Mouse (Mus musculus): Measurements from ENCODE around the gene Fkbp1b.
"Not testable (repeated sequence)": the region's sequence is repeated elsewhere in the genome, so short reads cannot be mapped to it uniquely, and the experiment has no call there.

Gene Fkbp1b

DNA sequence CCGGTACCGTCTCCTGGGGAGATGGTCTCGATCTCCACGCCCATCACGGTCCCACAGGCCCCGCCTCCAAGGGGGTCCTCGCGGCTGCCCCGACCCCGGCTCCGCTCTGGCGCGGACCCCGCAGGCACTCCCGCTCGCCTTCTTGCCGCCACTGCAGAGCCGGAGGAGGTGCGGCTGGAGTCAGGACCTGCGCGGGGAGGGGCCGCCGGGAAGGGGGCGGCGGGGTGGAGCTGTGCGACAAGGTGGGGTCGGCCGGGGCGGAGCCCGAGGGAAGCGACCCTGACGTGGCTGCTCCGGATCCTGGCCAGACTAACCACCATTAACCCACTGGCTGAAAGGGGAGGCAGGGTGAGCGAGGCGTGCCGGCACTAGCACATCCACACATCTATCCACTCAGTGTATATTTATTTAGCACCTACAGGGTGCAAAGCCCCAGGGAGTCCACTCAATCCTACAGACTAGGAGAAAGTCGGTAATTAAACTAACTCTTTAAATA lies at the start of gene Fkbp1b:
TSS of gene Fkbp1b (minus strand) at position 200 of the 496 bp plus-strand sequence.
- peak; percentile 52 for DNase-seq (ENCODE audit: low read depth)

DNA sequence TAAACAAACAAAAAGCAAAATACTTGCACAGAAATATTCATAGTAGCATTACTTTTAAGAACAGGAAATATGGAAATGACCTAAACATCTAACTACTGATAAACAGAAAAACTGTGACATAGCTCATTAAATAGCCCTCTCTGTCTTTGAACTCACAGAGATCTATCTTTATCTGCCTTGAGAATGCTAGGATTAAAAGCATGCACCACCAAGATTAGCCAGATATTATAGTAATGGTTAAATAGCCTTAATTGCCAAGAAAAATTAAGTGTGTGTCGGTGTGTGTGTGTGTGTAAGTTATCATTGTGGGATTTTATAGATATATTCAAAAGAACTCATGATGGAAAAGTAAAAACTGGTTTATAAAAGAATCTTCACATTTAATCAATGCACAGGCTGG lies 48.5 kb upstream of the Fkbp1b start:
- DNase-seq (ENCODE audit: low read depth): no peak

DNA sequence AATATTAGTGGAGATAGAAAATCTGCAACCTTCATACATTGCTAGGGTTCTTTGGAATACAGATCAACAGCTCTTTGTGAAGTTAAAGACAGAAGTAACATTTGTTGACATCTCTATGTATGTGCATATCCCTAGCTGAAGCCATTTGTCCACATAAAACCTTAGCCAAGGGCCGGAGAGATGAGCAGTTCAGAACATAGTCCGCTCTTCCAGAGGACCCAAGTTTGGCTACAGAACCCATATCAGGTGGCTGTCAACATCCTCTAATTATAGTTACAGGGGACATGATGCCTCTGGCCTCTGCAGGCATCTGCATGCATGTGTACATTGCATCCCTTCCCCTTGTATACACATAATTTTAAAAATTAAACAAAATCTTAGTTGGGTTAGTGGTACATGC lies 47.9 kb upstream of the Fkbp1b start:
- no peak for DNase-seq (ENCODE audit: low read depth)

DNA sequence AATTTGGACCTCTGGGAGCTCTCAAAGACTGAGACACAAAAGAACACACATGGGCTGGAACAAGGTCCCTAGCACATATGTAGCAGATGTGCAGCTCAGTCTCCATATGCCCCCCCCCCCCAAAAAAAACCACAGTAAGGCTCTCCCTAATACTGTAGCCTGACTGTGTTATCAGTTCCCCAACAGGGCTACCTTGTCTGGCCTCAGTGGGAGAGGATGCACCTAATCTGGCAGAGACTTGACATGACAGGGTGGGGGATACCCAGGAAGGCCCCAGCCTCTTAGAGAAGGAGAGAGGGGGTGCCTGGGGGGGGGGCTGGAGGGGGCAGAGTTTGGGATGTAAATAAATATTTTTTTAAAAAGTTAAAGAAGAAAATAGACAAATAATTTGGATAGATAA lies 47.3 kb upstream of the Fkbp1b start:
- no peak for DNase-seq (ENCODE audit: low read depth)

DNA sequence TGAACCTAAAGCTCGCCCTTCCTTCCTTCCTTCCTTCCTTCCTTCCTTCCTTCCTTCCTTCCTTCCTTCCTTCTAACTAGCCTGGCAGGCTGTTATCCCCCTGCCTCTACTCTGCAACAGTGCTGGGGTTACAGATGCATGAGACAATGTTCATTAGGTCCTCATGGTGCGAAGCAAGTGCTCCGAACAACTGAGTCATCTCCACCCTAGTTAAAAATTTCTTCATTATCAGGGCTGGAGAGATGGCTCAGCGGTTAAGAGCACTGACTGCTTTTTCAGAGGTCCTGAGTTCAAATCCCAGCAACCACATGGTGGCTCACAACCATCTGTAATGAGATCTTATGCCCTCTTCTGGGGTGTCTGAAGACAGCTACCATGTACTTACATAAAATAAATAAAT lies 45.2 kb upstream of the Fkbp1b start:
- not testable (repeated sequence) for DNase-seq (ENCODE audit: low read depth)

DNA sequence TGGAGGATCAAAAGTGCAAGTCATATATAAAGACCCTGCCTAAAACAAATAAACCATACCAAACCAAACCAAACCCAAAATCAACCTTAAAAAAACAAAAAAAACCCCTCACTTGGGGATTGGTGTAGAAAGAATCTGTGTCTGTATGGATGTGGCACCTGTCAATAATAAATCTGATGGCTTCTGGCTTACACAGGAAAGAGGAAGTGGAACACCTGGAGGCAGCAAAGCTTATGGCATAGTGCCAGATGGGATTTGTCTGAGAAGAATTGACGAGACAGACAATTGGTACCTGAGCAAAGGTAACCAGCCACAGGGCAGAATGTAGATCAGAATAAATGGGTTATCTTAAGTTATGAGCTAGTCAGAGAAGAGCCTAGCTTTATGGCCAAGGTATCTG lies 43.7 kb upstream of the Fkbp1b start:
- no peak for DNase-seq (ENCODE audit: low read depth)

DNA sequence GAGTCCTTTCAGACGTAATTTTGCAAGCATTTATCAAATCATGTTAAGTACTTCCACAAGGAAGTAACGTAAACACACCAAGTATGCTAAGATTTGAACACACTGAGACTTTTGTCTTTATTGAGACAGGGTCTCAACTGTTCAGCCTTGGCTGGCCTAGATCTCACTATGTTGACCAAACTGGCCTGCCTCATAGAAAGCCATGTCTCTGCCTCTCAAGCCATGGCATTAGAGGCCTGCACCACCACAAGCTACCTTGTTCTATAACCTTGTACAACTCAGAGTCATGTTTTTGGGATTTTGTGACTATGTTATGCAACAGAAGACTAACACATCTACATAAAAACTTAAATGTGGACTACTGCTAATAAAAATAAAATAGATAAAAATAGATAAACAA lies 40.7 kb upstream of the Fkbp1b start:
- DNase-seq (ENCODE audit: low read depth): no peak

DNA sequence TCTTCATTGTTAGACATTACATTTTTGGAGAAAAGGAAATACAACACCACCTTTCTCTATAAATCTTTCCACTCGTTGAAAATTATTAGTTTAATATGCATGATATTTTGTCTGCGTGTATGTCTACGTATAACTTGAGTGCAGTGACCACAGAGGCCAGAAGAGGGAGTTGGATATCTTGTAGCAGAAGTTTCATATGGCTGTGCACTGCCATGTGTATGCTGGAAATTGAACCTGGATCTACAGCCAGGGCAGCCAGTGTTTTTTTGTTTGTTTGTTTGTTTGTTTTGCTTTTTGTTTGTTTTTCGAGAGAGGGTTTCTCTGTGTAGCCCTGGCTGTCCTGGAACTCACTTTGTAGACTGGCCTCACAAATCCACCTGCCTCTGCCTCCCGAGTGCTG lies 37.7 kb upstream of the Fkbp1b start:
- no peak for DNase-seq (ENCODE audit: low read depth)

DNA sequence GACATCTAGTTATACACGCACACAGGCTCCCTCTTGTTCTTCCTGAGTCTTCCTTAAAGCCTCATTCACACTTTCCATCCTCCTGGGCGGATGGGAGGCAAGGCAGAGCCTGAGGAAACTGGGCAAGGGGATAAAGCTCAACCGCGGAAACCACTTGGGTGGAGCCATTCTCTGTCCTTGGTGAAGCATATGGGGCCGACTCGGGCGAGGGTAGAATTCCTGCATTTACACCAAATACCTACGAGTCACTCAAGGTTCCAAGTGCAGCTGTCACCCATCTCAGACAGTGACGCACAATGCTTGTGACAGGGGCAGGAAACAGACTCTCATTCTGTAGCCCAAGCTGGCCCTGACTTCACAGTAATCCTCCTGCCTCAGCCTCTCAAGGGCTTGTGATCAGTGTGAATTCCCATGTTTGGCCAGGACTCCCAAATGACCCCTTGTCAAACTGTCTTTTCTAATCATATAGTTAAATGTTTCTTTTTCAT lies 36.9 kb upstream of the Fkbp1b start:
- DNase-seq (ENCODE audit: low read depth): no peak

DNA sequence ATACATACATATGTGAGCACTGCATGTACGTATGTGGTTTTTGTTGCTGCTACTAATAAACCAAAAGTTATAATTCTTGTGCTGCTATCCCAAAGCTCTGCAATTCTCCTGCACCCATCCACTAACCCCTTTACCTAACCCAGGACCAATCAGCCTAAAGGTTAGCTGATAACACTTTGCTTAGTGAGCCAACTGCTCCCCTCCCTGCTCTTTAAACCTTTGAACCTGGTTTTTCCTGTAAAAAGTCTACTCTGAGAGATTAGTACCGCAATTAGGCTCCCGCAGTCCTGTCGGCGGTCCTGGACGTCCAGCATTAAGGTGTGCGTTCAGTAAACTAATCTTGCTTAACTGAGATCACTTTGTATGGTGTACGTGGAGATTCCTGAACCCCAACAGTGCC lies 34.2 kb upstream of the Fkbp1b start:
- no peak for DNase-seq (ENCODE audit: low read depth)

DNA sequence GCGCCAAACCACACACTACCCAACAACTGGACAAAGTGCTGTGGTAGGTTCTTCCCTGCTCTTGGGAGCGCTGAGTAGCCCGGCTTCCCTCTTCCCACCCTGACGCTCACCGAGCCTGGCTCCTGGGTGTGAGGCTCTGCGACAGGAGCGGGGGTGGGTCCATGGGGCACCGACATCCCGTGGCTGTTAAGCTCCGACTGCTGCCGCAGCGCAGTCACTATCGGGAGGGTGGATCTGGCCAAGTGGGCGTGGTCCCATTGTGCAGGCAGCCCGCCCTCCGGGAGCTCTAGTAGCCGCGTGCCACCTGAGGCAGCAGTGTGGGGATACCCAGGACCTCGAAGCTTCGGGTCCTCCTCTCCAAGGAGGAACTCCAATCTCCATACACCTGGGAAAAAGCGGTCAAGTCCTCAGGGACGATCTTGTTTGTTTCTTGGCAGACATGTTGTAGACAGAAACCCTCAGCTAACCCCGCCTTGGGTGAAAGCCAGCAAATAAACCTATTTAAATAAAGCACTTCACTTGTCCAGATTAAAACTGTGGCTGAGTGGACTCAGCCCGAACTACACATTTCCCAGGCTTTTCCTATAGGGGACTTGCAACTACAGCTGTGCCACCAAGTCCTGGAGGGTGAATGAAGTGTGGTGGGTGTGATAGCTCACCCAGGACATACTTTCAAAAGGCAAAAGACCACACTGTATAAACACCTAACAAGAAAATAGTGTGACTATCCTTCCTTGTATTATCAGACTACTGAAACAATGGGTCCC lies 33.0 kb upstream of the Fkbp1b start, which contains the start of gene Mfsd2b:
TSS of gene Mfsd2b (minus strand) at position 199 of the 767 bp plus-strand sequence.
- peak; percentile 63 for DNase-seq (ENCODE audit: low read depth)

DNA sequence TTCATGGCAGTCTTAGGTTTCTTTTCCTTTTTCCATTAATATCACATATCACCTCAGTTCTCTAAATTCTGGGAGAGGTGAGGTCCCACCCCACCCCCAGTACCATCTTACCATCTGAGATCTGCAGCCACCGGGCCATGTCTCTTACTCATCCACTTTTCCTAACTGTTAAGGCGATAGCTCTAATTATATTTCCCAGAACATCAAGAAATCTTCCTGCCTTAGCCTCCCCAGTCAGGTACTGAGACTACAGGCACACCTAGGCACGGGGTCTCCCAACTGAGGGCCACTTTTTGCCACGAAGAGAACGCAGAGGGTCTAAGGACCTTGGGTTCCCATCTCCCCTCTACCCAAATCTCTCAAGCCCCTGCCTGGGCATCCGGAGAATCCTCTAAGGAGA lies 32.1 kb upstream of the Fkbp1b start:
- DNase-seq (ENCODE audit: low read depth): no peak

DNA sequence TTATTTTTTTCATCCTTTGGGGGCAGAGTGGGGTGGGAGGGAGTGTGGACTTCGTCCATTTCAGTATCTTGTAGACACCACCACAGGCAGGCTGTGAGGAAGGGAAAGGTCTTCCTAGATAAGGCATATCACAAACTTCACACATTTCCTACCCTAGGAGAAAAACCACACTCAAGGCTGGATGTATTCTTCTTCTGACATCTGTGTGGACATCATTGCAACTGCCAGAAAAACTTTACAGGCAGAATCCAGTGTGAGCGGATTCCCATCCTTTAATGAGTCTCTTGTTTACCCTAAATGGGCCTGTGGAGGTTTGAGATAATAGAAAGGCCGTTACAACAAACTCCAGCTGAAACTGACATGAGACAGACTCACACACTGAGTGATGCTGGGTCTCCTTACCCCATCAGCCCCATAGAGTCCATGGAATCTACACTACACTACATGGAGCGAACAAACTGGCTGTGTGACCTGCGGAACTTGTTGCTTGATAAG lies 31.6 kb upstream of the Fkbp1b start:
- no peak for DNase-seq (ENCODE audit: low read depth)

DNA sequence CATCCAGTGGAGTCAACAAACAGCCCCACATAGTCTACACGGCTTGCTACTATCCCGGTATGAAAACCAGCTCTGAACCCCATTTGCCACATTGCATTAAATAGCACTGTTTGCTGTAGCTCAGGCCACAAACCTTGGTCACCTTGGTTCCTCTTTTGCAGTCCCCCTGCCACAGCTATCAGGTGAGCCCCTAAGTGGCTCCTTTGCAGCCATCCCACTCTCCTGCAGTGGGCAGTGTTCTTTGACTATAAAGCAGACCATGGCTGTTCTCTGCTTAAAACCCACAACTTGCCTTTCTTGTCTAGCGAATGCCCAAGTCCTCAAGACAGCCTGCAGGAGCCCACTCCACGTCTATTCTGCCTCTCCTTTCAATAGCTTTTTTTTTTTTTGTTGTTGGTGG lies 30.9 kb upstream of the Fkbp1b start:
- DNase-seq (ENCODE audit: low read depth): no peak

DNA sequence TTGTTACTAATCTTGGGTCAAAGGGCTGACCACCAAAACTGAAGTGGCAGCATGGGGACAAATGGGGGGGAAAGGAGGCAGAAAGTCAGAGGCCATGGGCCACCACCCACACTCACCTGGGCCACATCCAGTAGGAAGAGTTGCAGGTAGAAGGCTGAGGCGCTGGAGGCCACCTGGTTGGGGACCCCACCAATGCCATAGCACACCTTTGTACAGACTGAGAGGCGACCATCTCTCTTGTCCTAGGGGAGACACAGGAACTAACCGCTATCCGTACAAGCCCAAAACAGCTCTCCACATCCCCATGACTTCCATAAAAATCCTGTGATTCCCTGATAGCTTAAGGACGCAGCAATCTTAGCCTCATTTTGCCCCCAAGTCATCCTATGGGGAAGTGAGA lies 29.9 kb upstream of the Fkbp1b start:
- DNase-seq (ENCODE audit: low read depth): no peak

DNA sequence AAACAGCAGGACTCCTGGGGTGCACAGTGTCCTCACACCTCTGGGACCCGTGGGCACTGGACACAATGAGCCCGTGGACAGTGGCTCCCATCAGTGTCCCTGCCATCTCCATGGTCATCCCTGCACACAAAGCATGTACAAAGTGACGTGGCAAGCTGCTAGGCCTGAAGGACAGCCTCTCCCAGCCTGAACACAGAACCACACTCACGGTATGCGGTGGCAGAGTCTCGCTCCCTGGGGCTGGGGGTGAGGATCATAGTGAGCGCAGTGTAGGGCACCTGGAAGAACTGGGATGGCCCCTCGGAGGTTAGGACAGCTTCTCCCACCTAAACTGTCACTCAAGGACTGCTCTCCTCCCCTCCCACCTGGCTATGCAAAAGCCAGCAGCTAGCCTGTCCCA lies 27.5 kb upstream of the Fkbp1b start:
- DNase-seq (ENCODE audit: low read depth): no peak

DNA sequence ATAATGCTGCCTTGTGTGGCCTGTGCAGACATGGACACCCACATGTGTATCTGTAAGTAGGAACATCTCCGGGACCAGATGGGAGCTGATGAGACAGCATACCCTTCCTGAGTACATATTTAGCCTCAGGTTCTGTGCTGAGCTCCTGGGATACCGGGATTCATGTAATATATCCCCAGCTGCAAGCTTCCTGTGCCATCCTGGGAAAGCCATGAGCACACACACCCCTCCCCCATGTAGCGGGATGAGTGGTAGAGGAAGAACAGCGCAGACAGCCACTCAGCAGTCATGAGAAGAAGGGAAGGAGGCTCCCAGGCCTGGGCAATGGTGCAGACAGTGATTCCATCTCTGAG lies 22.9 kb upstream of the Fkbp1b start:
- DNase-seq (ENCODE audit: low read depth): no peak

DNA sequence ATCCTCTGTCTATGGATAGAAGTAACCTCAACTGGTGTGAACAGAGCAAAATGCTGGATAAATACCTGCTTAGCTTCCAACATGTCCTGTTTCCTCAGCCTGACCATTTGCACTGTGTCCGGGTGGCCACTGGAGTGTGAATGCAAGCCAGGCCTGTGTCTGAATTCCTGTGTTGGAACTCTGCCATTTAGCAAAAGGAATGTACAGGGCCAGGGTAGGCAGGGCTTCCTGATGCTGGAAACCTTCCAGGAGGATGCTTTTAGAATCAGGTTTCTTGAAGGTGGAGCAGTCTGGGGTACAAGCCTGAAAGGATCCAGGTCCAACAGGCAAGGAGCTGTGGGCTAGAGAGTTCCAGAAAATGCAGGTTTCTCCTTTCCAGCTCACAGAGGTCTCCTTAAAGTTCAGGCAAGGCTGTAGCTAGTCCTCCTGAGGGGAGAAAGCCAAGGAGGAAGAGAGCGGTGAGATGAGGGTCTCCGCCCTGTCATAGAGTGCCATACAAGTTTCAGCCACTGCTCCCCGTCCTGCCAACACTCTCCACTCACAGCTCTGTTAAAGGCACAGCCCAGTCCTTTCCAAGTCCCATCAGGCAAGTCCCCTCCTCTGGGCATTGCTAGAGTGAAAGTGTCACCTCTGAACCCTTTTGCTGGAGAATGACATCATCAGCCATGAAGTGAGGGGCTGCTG lies 22.4 kb upstream of the Fkbp1b start:
- DNase-seq (ENCODE audit: low read depth): peak; percentile 69

DNA sequence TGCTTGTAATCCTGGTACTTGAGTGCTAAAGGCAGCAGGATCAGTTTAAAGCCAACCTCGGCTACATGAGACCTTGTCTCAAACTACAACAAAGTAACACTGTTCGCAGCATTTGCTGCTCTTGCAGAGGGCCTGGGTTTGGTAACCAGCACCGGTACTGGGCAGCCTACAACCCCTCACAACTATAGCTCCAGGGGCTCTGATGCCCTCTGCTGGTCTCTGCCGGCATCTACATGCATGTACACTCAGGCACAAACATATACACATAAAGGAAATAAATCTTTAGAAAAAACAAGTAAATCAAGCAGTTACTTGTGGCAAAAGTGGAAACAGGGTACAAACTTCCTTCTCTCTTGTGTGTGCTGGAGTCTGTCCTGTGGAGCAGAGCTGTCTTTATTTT lies 21.3 kb upstream of the Fkbp1b start:
- no peak for DNase-seq (ENCODE audit: low read depth)

DNA sequence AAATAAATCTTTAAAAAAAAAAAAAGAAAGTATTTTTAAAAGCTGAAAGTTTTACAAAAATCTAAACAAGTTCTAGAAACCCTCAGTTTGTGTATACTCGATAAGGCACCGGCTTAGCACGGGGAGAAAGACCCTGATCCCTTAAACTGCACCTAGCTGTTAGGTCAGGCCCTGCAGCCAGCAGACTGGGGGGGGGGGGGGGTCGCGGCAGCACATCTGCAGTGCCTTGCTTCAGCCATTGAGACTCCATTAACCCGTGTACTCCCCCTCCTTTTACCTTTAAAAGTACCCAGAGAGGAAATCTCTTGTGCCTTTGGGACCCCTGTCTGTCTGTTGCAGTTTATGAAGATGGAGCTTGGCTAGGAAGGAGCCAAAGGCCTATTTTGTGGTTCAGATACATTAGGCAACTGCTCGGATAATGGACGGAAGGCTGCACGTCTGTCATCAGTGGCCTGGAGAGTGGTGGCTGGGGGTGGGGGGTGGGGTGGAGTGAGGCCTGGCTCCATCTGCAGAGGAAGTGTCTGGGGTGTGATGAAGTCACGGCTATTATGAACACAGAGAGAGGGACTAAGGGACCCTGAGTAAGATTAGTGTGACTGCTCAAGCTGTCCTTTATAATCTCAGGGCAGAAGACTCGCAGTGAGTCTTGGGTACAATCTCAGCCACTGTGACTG lies 18.0 kb upstream of the Fkbp1b start:
- no peak for DNase-seq (ENCODE audit: low read depth)

DNA sequence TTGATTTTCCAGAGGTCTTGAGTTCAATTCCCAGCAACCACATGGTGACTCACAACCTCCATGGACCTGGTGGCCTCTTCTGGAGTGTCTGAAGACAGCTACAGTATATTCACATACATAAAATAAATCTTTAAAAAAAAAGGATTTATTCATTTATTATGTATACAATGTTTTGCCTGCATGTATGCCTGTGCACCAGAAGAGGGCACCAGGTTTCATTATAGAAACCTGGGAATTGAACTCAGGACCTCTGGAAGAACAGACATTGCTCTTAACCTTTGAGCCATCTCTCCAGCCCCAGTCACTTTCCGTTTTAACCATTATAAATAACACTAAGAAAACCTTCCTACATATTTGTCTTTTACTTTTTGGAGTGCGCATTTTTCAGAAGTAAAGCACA lies 15.4 kb upstream of the Fkbp1b start:
- DNase-seq (ENCODE audit: low read depth): no peak

DNA sequence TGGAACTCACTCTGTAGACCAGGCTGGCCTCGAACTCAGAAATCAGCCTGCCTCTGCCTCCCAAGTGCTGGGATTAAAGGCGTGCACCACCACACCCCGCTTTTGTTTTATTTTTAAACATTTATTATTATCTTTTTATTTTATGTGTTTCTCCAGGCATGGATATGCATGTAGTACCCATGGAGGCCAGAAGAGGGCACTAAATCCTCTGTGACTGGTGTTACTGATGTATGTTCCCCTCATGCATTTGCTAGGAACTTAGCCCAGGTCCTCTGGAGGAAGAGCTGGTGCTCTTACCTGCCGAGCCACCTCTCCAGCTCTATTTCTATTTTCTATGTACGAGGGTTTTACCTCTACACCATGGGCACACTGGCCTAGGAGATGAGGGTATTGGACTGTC lies 14.8 kb upstream of the Fkbp1b start:
- DNase-seq (ENCODE audit: low read depth): peak; percentile 38

DNA sequence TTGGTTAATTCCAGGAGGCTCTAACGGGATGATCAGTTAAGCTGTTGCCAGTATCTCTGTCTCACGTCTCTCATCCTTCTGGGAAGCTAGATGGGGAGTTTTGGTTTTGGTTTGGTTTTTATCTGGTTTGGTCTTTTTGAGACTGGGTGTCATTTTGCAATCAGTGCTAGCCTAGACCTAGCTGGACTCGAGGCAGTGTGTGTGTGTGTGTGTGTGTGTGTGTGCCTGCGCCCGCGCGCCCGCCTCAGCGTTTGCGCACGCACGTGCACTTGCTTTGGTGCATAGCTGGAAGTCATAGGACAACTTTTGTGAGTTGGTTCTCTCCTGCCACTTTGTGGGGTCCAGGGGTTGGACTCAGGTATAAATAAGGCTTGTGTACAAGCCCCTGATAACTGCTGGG lies 2.4 kb upstream of the Fkbp1b start:
- DNase-seq (ENCODE audit: low read depth): peak; percentile 73
